Mouse (Mus musculus) inflammation-experienced regulatory T-cells, adult 16 weeks (primary cell): ENCODE results near the gene Usp32. TPM values are rescaled to one million over a fixed set of nuclear protein-coding genes. Genes with fewer than 3 reads are reported as not detected.

Experiments used
- polyA plus RNA-seq: library from polyadenylated mRNA; unstranded; fragments of 100-300 nt; shearing (Covaris generic); gene quantifications from one replicate; pipeline ENCODE4 v1.2.1, GENCODE M21; 2017

Gene Usp32
- 15.8 TPM for polyA plus RNA-seq

DNA sequence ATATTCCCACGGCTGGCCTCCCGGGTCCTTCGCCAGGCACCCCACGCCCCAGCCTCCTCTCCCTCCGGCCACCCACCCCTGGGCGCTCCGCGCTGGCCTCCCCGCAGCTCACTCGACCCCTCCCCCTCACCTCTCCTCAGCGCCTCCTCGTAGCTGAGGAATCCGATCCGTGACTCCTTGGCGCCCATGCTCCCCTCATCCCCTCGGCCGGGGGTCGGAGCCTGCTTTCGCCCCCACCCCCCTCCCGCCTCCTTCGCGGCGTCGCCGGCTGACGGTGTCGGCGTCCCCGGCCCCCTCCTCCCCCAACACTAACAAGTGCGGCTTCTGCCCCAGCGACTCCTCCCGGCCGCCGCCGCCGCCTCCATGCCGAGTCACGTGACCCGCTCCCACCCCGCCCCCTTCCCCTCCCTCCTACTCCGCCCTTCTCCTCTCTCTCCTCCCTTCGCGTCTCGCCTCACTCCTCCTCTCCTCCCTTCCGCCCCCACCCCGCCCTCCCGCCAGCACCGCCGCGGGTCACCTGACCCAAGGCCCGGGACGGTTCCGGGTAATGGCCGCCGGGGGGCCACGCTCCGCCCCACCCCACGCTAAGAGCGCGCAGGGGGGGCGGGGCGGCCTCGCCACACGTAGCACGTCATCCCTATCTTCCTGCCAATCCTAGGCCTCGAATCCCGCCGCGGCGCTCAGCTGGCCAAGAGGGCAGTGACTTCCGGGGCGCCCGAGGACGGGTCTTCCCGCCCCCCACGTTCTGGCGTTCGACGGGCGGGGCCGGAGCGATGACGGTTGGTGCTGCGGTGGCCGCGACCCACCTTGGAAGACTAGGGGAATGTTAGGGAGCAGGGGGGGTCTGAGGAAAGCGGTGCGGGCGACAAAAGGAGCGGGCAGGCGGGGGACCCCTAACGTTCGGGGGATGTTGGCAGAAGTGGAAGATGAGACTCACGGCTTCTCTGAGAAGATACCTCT, at the start of gene Usp32:
TSS of gene Usp32 (minus strand) at position 581 of the 960 bp plus-strand sequence.

DNA sequence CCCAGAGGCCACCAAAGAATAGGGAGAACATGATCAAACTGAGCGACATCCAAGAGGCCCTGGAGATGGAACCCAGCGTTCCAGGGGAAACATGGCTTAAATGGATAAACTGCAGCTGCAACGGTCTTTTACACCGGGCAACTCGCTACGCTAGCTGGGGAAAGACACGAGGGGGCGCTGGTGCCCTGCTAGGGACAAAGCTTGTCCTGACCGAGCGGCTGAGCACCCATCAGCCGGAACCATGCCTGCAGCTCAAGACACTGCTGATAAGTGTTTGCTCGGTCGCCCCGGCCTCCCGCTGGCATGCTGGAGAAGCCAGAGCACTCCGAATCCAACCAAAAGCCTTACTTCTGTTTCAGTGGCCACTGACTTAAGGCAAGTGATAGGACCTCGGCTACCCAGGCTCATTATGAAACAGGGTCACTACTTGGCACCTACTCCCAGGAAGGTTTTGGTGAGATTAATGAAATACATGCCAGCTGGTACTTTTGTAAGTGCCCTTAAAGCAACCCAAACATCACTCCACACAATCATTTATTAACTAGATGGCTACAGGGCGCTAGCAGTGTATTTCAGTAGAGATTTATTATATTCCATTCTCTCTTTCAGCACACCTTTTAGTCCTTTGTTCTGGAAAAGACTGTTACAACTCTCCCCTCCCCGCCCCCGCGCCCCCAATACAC, 30.2 kb upstream of the Usp32 start, which contains the start of gene 1700125H20Rik:
TSS of gene 1700125H20Rik (plus strand) at position 347 of the 683 bp plus-strand sequence.

DNA sequence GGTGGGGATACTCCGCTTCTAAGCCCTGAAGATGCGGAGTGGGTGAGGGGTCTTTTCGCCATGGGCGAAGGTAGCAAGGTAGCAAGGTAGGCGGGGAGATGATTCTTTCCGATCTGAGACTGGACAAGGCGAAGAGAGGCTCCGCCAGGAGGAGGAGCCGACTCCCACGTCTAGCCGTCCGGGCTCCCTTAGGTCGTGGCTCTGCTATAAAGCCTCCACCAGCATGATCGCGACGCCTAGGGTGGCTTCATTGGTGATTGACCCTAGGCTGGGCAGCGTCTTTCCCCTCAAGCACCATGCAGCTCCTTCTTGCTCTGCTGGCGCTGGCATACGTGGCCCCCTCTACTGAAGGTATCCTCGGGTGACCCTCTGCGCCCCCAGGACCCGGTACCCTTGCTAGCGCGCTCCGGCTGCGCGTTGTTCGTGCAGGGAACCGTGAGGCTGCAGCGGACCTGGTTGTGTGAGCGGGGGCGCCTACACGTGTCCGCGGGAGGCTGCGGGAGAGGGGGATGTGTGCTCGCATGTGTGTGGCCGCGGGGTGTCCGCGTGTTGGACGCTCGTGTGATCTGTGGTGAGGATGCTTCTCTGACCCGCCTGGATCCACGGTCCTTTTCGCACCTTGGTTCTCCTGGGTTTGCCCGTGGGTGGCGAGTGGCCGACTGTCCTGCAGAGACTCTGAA, 182.2 kb downstream of the Usp32 start, which contains the start of gene Car4:
TSS of gene Car4 (plus strand) at position 196 of the 680 bp plus-strand sequence.

Other genes with a start within 250 kb of the Usp32 start
- 33.1 TPM for gene Znhit3, start 223.8 kb downstream of the Usp32 start, polyA plus RNA-seq
- gene Car4, start 182.4 kb downstream of the Usp32 start, polyA plus RNA-seq: not detected
- gene 1700125H20Rik, start 30.2 kb upstream of the Usp32 start, polyA plus RNA-seq: not detected
- gene Appbp2, start 95.0 kb upstream of the Usp32 start, polyA plus RNA-seq: 14.1 TPM
- gene Ppm1d, start 171.1 kb upstream of the Usp32 start, polyA plus RNA-seq: 2.4 TPM
- gene Bcas3, start 213.0 kb upstream of the Usp32 start, polyA plus RNA-seq: 75.3 TPM